Mouse (Mus musculus) midbrain, embryonic 15.5 days (tissue): Measurements from ENCODE around the gene Hdac4. TPM values are rescaled to one million over a fixed set of nuclear protein-coding genes. Genes with fewer than 3 reads are reported as not detected.

Experiments used
- ATAC-seq: fragments of 200-750 bp; cut with Nextera tagmentation; replicated peaks from 2 replicates; pipeline ENCODE4 v1.8.0; 2017; ENCODE audit warnings: moderate TSS enrichment
- H3K27ac ChIP-seq: fragments of 300-500 bp; sonication (generic); 2 replicates; pipeline ENCODE4 v1.5.1; 2015; ENCODE audit warnings: mild to moderate bottlenecking, inconsistent platforms
- H3K27me3 ChIP-seq: fragments of 300-500 bp; sonication (generic); replicated peaks from 2 replicates; pipeline ENCODE4 v1.6.1; 2015; ENCODE audit warnings: inconsistent platforms
- H3K36me3 ChIP-seq: fragments of 300-500 bp; sonication (generic); replicated peaks from 2 replicates; pipeline ENCODE4 v1.6.1; 2015; ENCODE audit warnings: inconsistent platforms
- H3K4me1 ChIP-seq: fragments of 300-500 bp; sonication (generic); 2 replicates; pipeline ENCODE4 v1.6.1; 2015; ENCODE audit warnings: inconsistent platforms
- H3K4me2 ChIP-seq: fragments of 300-500 bp; sonication (generic); 2 replicates; pipeline ENCODE4 v1.6.1; 2015; ENCODE audit warnings: inconsistent platforms, mild to moderate bottlenecking, moderate library complexity
- H3K4me3 ChIP-seq: fragments of 300-500 bp; sonication (generic); 2 replicates; pipeline ENCODE4 v1.5.1; 2015; ENCODE audit warnings: mild to moderate bottlenecking, inconsistent platforms
- H3K9ac ChIP-seq: fragments of 300-500 bp; sonication (generic); 2 replicates; pipeline ENCODE4 v1.6.1; 2015; ENCODE audit warnings: mild to moderate bottlenecking, inconsistent platforms
- H3K9me3 ChIP-seq: fragments of 300-500 bp; sonication (generic); 2 replicates; pipeline ENCODE4 v1.6.1; 2016; ENCODE audit warnings: inconsistent platforms
- WGBS: fragments of 180-500 bp; shearing (Covaris S2); methylation state at CpG from one replicate; pipeline ENCODE4 v1.1.7; 2015; ENCODE audit warnings: mixed read lengths; 5-methylcytosine and 5-hydroxymethylcytosine counted together
- polyA plus RNA-seq: library from polyadenylated mRNA; unstranded; fragments of >200 nt; fragmentation: Nextera tagmentation; extraction: Ambion mirVana; gene quantifications from 2 replicates; pipeline ENCODE4 v1.2.1, GENCODE M21; 2015

The Hdac4 gene
- polyA plus RNA-seq, 1 experiment from 2014 or later: 27.9 TPM

GRCm38 (mm10) chr1:91987431-91987830 lies 208.1 kb downstream of the Hdac4 start:
- H3K9me3 ChIP-seq: no peaks in the 10 kb centered on the region
- no peak overlapping the region for H3K4me2 ChIP-seq
- H3K4me3 ChIP-seq: no peak overlapping the region
- no peak overlapping the region for H3K27ac ChIP-seq
- no peaks in the 10 kb centered on the region for H3K27me3 ChIP-seq
- H3K9ac ChIP-seq: no peak overlapping the region
- ATAC-seq: no peak
- 88% methylated on average over 8 of the region's 8 CpGs for WGBS
- no peaks in the 10 kb centered on the region for H3K4me1 ChIP-seq
- H3K36me3 ChIP-seq: peaks cover 13% of the 10 kb centered on the region

- Histone ChIP-seq H3K9ac (no peak overlapping the region), H3K27me3 (no peaks in the 10 kb centered on the region), H3K9me3 (no peaks in the 10 kb centered on the region), H3K27ac (no peak overlapping the region), H3K4me3 (no peak overlapping the region), H3K4me1 (no peaks in the 10 kb centered on the region), H3K4me2 (no peak overlapping the region), H3K36me3 (peaks cover 19% of the 10 kb centered on the region)
- no peak for ATAC-seq
Observed at GRCm38 (mm10) chr1:91985783-91986182, 209.7 kb downstream of the Hdac4 start.

- H3K9ac ChIP-seq: no peak overlapping the region
- H3K36me3 ChIP-seq: peaks cover 17% of the 10 kb centered on the region
- no peaks in the 10 kb centered on the region for H3K9me3 ChIP-seq
- no peak overlapping the region for H3K27ac ChIP-seq
- no peak overlapping the region for H3K4me2 ChIP-seq
- no peaks in the 10 kb centered on the region for H3K4me1 ChIP-seq
- no peak for ATAC-seq
- H3K4me3 ChIP-seq: no peak overlapping the region
- 94% methylated on average over 8 of the region's 8 CpGs for WGBS
- no peaks in the 10 kb centered on the region for H3K27me3 ChIP-seq
Observed at GRCm38 (mm10) chr1:91984507-91984906, 211.0 kb downstream of the Hdac4 start.

- peaks cover 17% of the 10 kb centered on the region for H3K36me3 ChIP-seq
- H3K4me2 ChIP-seq: no peak overlapping the region
- H3K27ac ChIP-seq: no peak overlapping the region
- 79% methylated on average over 1 of the region's 1 CpGs for whole genome bisulfite sequencing
- H3K9ac ChIP-seq: no peak overlapping the region
- no peak for ATAC-seq
- H3K9me3 ChIP-seq: no peaks in the 10 kb centered on the region
- no peaks in the 10 kb centered on the region for H3K27me3 ChIP-seq
- H3K4me1 ChIP-seq: peaks cover 8% of the 10 kb centered on the region
- H3K4me3 ChIP-seq: no peak overlapping the region
Observed at GRCm38 (mm10) chr1:91981381-91981780, 214.1 kb downstream of the Hdac4 start.

GRCm38 (mm10) chr1:91978443-91978842 lies 217.1 kb downstream of the Hdac4 start:
- 52% methylated on average over 3 of the region's 3 CpGs for WGBS
- H3K4me3 ChIP-seq: no peak overlapping the region
- no peaks in the 10 kb centered on the region for H3K27me3 ChIP-seq
- no peak overlapping the region for H3K9ac ChIP-seq
- H3K36me3 ChIP-seq: peaks cover 33% of the 10 kb centered on the region; the same call in 1 of the 2 replicates
- no peak overlapping the region for H3K27ac ChIP-seq
- H3K4me2 ChIP-seq: no peak overlapping the region
- H3K4me1 ChIP-seq: peaks cover 8% of the 10 kb centered on the region
- 0 out of 2 replicates have a peak, but pooled peaks have one; percentile 27 for ATAC-seq
- no peaks in the 10 kb centered on the region for H3K9me3 ChIP-seq

GRCm38 (mm10) chr1:91968710-91969379 lies 226.7 kb downstream of the Hdac4 start:
- 58% methylated on average over 5 of the region's 5 CpGs for WGBS
- H3K4me3 ChIP-seq: no peak overlapping the region
- peaks cover 3% of the 10 kb centered on the region; the same call in 1 of the 2 replicates for H3K4me1 ChIP-seq
- no peak overlapping the region for H3K9ac ChIP-seq
- peak; percentile 42; the same call in 1 of the 2 replicates for ATAC-seq
- H3K4me2 ChIP-seq: no peak overlapping the region
- no peaks in the 10 kb centered on the region for H3K27me3 ChIP-seq
- peaks cover 30% of the 10 kb centered on the region for H3K36me3 ChIP-seq
- no peaks in the 10 kb centered on the region for H3K9me3 ChIP-seq
- peak overlapping the region; percentile 57 for H3K27ac ChIP-seq

GRCm38 (mm10) chr1:91967041-91967440 lies 228.5 kb downstream of the Hdac4 start:
- Histone ChIP-seq H3K9ac (no peak overlapping the region), H3K27me3 (no peaks in the 10 kb centered on the region), H3K4me3 (no peak overlapping the region), H3K4me1 (peaks cover 3% of the 10 kb centered on the region; the same call in 1 of the 2 replicates), H3K27ac (no peak overlapping the region), H3K4me2 (no peak overlapping the region), H3K9me3 (no peaks in the 10 kb centered on the region), H3K36me3 (peaks cover 20% of the 10 kb centered on the region)
- ATAC-seq: no peak
- WGBS: 96% methylated on average over 1 of the region's 1 CpGs

GRCm38 (mm10) chr1:91964486-91965335 lies 230.8 kb downstream of the Hdac4 start:
- WGBS: 84% methylated on average over 9 of the region's 9 CpGs
- Histone ChIP-seq H3K36me3 (peaks cover 11% of the 10 kb centered on the region; the same call in 1 of the 2 replicates), H3K27me3 (no peaks in the 10 kb centered on the region), H3K27ac (no peak overlapping the region), H3K9ac (no peak overlapping the region), H3K4me3 (no peak overlapping the region), H3K4me1 (peaks cover 3% of the 10 kb centered on the region; the same call in 1 of the 2 replicates), H3K4me2 (no peak overlapping the region), H3K9me3 (no peaks in the 10 kb centered on the region)
- no peak for ATAC-seq

- H3K4me1 ChIP-seq: no peaks in the 10 kb centered on the region
- no peak overlapping the region for H3K27ac ChIP-seq
- ATAC-seq: peak; percentile 80
- no peaks in the 10 kb centered on the region for H3K27me3 ChIP-seq
- H3K9me3 ChIP-seq: no peaks in the 10 kb centered on the region
- H3K36me3 ChIP-seq: peaks cover 16% of the 10 kb centered on the region; the same call in 1 of the 2 replicates
- no peak overlapping the region for H3K4me2 ChIP-seq
- WGBS: 14% methylated on average over 1 of the region's 1 CpGs
- no peak overlapping the region for H3K4me3 ChIP-seq
- H3K9ac ChIP-seq: no peak overlapping the region
Observed at GRCm38 (mm10) chr1:91962256-91962655, 233.2 kb downstream of the Hdac4 start.

- Histone ChIP-seq H3K4me2 (no peak overlapping the region), H3K9ac (no peak overlapping the region), H3K9me3 (no peaks in the 10 kb centered on the region), H3K27me3 (no peaks in the 10 kb centered on the region), H3K36me3 (peaks cover 16% of the 10 kb centered on the region; the same call in 1 of the 2 replicates), H3K4me3 (no peak overlapping the region), H3K4me1 (no peaks in the 10 kb centered on the region), H3K27ac (no peak overlapping the region)
- whole genome bisulfite sequencing: 91% methylated on average over 8 of the region's 8 CpGs
- ATAC-seq: no peak
Observed at GRCm38 (mm10) chr1:91961231-91961630, 234.3 kb downstream of the Hdac4 start.

- WGBS: 93% methylated on average over 3 of the region's 3 CpGs
- no peak overlapping the region for H3K4me3 ChIP-seq
- no peaks in the 10 kb centered on the region for H3K4me1 ChIP-seq
- no peaks in the 10 kb centered on the region for H3K9me3 ChIP-seq
- no peak for ATAC-seq
- no peak overlapping the region for H3K4me2 ChIP-seq
- peaks cover 9% of the 10 kb centered on the region for H3K36me3 ChIP-seq
- no peak overlapping the region for H3K27ac ChIP-seq
- H3K9ac ChIP-seq: no peak overlapping the region
- H3K27me3 ChIP-seq: no peaks in the 10 kb centered on the region
Observed at GRCm38 (mm10) chr1:91959891-91960290, 235.6 kb downstream of the Hdac4 start.

GRCm38 (mm10) chr1:91959044-91959443 lies 236.5 kb downstream of the Hdac4 start:
- no peak overlapping the region for H3K9ac ChIP-seq
- WGBS: 93% methylated on average over 5 of the region's 5 CpGs
- H3K36me3 ChIP-seq: peaks cover 13% of the 10 kb centered on the region
- no peak overlapping the region for H3K27ac ChIP-seq
- ATAC-seq: no peak
- no peaks in the 10 kb centered on the region for H3K9me3 ChIP-seq
- H3K4me3 ChIP-seq: no peak overlapping the region
- no peaks in the 10 kb centered on the region for H3K27me3 ChIP-seq
- no peaks in the 10 kb centered on the region for H3K4me1 ChIP-seq
- H3K4me2 ChIP-seq: no peak overlapping the region
